Mouse (Mus musculus): ENCODE data around the gene Gusb. TPM values are rescaled to one million over a fixed set of nuclear protein-coding genes. Genes with fewer than 3 reads are reported as not detected.

Gene Gusb
- polyA plus RNA-seq (2017; shearing (Covaris generic)) = 16.6 TPM

GRCm38 (mm10) chr5:130002301-130003146 lies at the start of gene Gusb:
TSS of gene Gusb (minus strand) at chr5:130003049.

GRCm38 (mm10) chr5:130029142-130029897 lies 26.5 kb upstream of the Gusb start, which contains the start of the genes Asl and Crcp:
TSS of gene Asl (minus strand) at chr5:130029247.
TSS of gene Crcp (plus strand) at chr5:130029290.

GRCm38 (mm10) chr5:129941495-129942045 lies 61.3 kb downstream of the Gusb start, which contains the start of gene Vkorc1l1:
TSS of gene Vkorc1l1 (plus strand) at chr5:129941970.

Other genes with a start within 250 kb of the Gusb start
- gene Psph, start 215.6 kb downstream of the Gusb start, polyA plus RNA-seq (2017; shearing (Covaris generic)) = 26.9 TPM
- 11.7 TPM for gene Sumf2, start 156.1 kb downstream of the Gusb start, polyA plus RNA-seq (2017; shearing (Covaris generic))
- 425 TPM for gene Chchd2, start 115.6 kb downstream of the Gusb start, polyA plus RNA-seq (2017; shearing (Covaris generic))
- 0.67 TPM for gene Zbed5, start 107.3 kb downstream of the Gusb start, polyA plus RNA-seq (2017; shearing (Covaris generic))
- 0.32 TPM for gene Phkg1, start 104.5 kb downstream of the Gusb start, polyA plus RNA-seq (2017; shearing (Covaris generic))
- gene Nupr1l, start 94.5 kb downstream of the Gusb start, polyA plus RNA-seq (2017; shearing (Covaris generic)) = 0.25 TPM
- gene Vkorc1l1, start 61.1 kb downstream of the Gusb start, polyA plus RNA-seq (2017; shearing (Covaris generic)) = 17.5 TPM
- 36.9 TPM for gene Asl, start 26.2 kb upstream of the Gusb start, polyA plus RNA-seq (2017; shearing (Covaris generic))
- 18.6 TPM for gene Crcp, start 26.2 kb upstream of the Gusb start, polyA plus RNA-seq (2017; shearing (Covaris generic))
- gene Tpst1, start 70.3 kb upstream of the Gusb start, polyA plus RNA-seq (2017; shearing (Covaris generic)) = 9.6 TPM
- gene Kctd7, start 141.8 kb upstream of the Gusb start, polyA plus RNA-seq (2017; shearing (Covaris generic)) = 2.2 TPM
- gene Rabgef1, start 168.7 kb upstream of the Gusb start, polyA plus RNA-seq (2017; shearing (Covaris generic)) = 42.5 TPM
- gene Tmem248, start 214.0 kb upstream of the Gusb start, polyA plus RNA-seq (2017; shearing (Covaris generic)) = 80.6 TPM

All from naive thymus-derived CD4-positive, alpha-beta T cell, adult 5 months (primary cell).